Mouse (Mus musculus): Measurements from ENCODE around the gene Dip2c. TPM values are rescaled to one million over a fixed set of nuclear protein-coding genes. Genes with fewer than 3 reads are reported as not detected.

The Dip2c gene
- total and polyA plus RNA-seq, 3 experiments = not detected

- Histone ChIP-seq H3K9ac (ENCODE audit: control insufficient read depth, low read depth, low read length, poor library complexity, severe bottlenecking) (no peak overlapping the region), H3K9me3 (replicated peaks; ENCODE audit: insufficient read depth, low read length) (no peaks in the 10 kb centered on the region), H3K27me3 (ENCODE audit: control insufficient read depth in 1 of 2, insufficient read depth in 2 of 2, low read length in 2 of 2) (no peaks in the 10 kb centered on the region; a peak in 2 of 4 replicates), H3K4me1 (ENCODE audit: control insufficient read depth in 1 of 2, insufficient read depth in 2 of 2, low read length in 2 of 2) (no peaks in the 10 kb centered on the region), H3K79me2 (ENCODE audit: control insufficient read depth, insufficient read depth, low read length, poor library complexity) (no peaks in the 10 kb centered on the region), H3K27ac (ENCODE audit: control insufficient read depth, low read depth, low read length) (no peak overlapping the region), H3K4me3 (ENCODE audit: control insufficient read depth in 1 of 2, insufficient read depth in 1 of 2, low read depth in 2 of 2, low read length in 2 of 2) (no peak overlapping the region), H3K36me3 (ENCODE audit: control insufficient read depth in 1 of 2, insufficient read depth in 2 of 2, low read length in 2 of 2) (no peaks in the 10 kb centered on the region; a peak in 1 of 4 replicates)
- DNase-seq (ENCODE audit: low read depth, low spot score) = peak; percentile 31
- no peak for TF ChIP-seq ZNF384 (IDR thresholded peaks at IDR 0.05; ENCODE audit: low read depth, low read length)
- no peak for TF ChIP-seq KAT2A (conservative IDR thresholded peaks at IDR 0.05; ENCODE audit: low read depth, low read length)
- TF ChIP-seq ETS1 (IDR thresholded peaks at IDR 0.05; ENCODE audit: low read depth, low read length) = no peak
- TF ChIP-seq CTCF (IDR thresholded peaks at IDR 0.05 in 2 of 3, conservative IDR thresholded peaks at IDR 0.05 in 1 of 3; ENCODE audit: control insufficient read depth in 1 of 3, insufficient read depth in 1 of 3, low read depth in 2 of 3, low read length in 3 of 3, poor library complexity in 1 of 3, severe bottlenecking in 1 of 3) = no peak
- no peak for TF ChIP-seq UBTF (IDR thresholded peaks at IDR 0.05; ENCODE audit: borderline replicate concordance, insufficient read depth, low read depth, low read length)
- no peak for TF ChIP-seq ZMIZ1 (IDR thresholded peaks at IDR 0.05; ENCODE audit: low read depth, low read length)
- no peak for TF ChIP-seq TBP (IDR thresholded peaks at IDR 0.05; ENCODE audit: low read depth, low read length)
These were observed 361.6 kb downstream of the Dip2c start for GRCm38 (mm10) chr13:9637949-9638348.

- no peak overlapping the region for H3K4me3 ChIP-seq (ENCODE audit: control insufficient read depth in 1 of 2, insufficient read depth in 1 of 2, low read depth in 2 of 2, low read length in 2 of 2)
- no peak overlapping the region for H3K27ac ChIP-seq (ENCODE audit: control insufficient read depth, low read depth, low read length)
- TF ChIP-seq SMC3 (IDR thresholded peaks at IDR 0.05; ENCODE audit: low read depth, low read length) = no peak
- no peak for TF ChIP-seq SIN3A (IDR thresholded peaks at IDR 0.05; ENCODE audit: low read length)
- no peak for TF ChIP-seq POLR2A (IDR thresholded peaks at IDR 0.05; ENCODE audit: control insufficient read depth in 1 of 2, insufficient read depth in 1 of 2, low read depth in 1 of 2, low read length in 2 of 2, poor library complexity in 1 of 2)
- no peak for TF ChIP-seq CHD1 (IDR thresholded peaks at IDR 0.05; ENCODE audit: low read depth, low read length)
- no peak for TF ChIP-seq POLR2AphosphoS5 (IDR thresholded peaks at IDR 0.05; ENCODE audit: borderline replicate concordance, low read depth, low read length)
- H3K79me2 ChIP-seq (ENCODE audit: control insufficient read depth, insufficient read depth, low read length, poor library complexity) = no peaks in the 10 kb centered on the region
- no peak for DNase-seq (ENCODE audit: low read depth, low spot score)
- no peaks in the 10 kb centered on the region for H3K36me3 ChIP-seq (ENCODE audit: control insufficient read depth in 1 of 2, insufficient read depth in 2 of 2, low read length in 2 of 2)
- no peaks in the 10 kb centered on the region for H3K9me3 ChIP-seq (replicated peaks; ENCODE audit: insufficient read depth, low read length)
- no peaks in the 10 kb centered on the region; a peak in 1 of 4 replicates for H3K27me3 ChIP-seq (ENCODE audit: control insufficient read depth in 1 of 2, insufficient read depth in 2 of 2, low read length in 2 of 2)
- no peak overlapping the region for H3K9ac ChIP-seq (ENCODE audit: control insufficient read depth, low read depth, low read length, poor library complexity, severe bottlenecking)
- no peaks in the 10 kb centered on the region for H3K4me1 ChIP-seq (ENCODE audit: control insufficient read depth in 1 of 2, insufficient read depth in 2 of 2, low read length in 2 of 2)
These were observed 372.4 kb downstream of the Dip2c start for GRCm38 (mm10) chr13:9648716-9649115.

- Histone ChIP-seq H3K36me3 (ENCODE audit: control insufficient read depth in 1 of 2, insufficient read depth in 2 of 2, low read length in 2 of 2) (no peaks in the 10 kb centered on the region), H3K4me3 (ENCODE audit: control insufficient read depth in 1 of 2, insufficient read depth in 1 of 2, low read depth in 2 of 2, low read length in 2 of 2) (no peak overlapping the region), H3K4me1 (ENCODE audit: control insufficient read depth in 1 of 2, insufficient read depth in 2 of 2, low read length in 2 of 2) (no peaks in the 10 kb centered on the region), H3K27me3 (ENCODE audit: control insufficient read depth in 1 of 2, insufficient read depth in 2 of 2, low read length in 2 of 2) (no peaks in the 10 kb centered on the region; a peak in 1 of 4 replicates), H3K27ac (ENCODE audit: control insufficient read depth, low read depth, low read length) (no peak overlapping the region), H3K9me3 (replicated peaks; ENCODE audit: insufficient read depth, low read length) (no peaks in the 10 kb centered on the region), H3K9ac (ENCODE audit: control insufficient read depth, low read depth, low read length, poor library complexity, severe bottlenecking) (no peak overlapping the region), H3K79me2 (ENCODE audit: control insufficient read depth, insufficient read depth, low read length, poor library complexity) (no peaks in the 10 kb centered on the region)
- no peak for DNase-seq (ENCODE audit: low read depth, low spot score)
- TF ChIP-seq ZMIZ1 (IDR thresholded peaks at IDR 0.05; ENCODE audit: low read depth, low read length) (no peak), TBP (IDR thresholded peaks at IDR 0.05; ENCODE audit: low read depth, low read length) (no peak), MAFK (IDR thresholded peaks at IDR 0.05; ENCODE audit: borderline replicate concordance, low read depth, low read length) (no peak), CTCF (IDR thresholded peaks at IDR 0.05 in 2 of 3, conservative IDR thresholded peaks at IDR 0.05 in 1 of 3; ENCODE audit: control insufficient read depth in 1 of 3, insufficient read depth in 1 of 3, low read depth in 2 of 3, low read length in 3 of 3, poor library complexity in 1 of 3, severe bottlenecking in 1 of 3) (no peak), TCF12 (IDR thresholded peaks at IDR 0.05; ENCODE audit: low read depth, low read length) (no peak), MAX (IDR thresholded peaks at IDR 0.05; ENCODE audit: low read length) (no peak), HCFC1 (IDR thresholded peaks at IDR 0.05; ENCODE audit: low read depth, low read length) (no peak), ELF1 (IDR thresholded peaks at IDR 0.05; ENCODE audit: low read depth, low read length) (no peak), EP300 (IDR thresholded peaks at IDR 0.05; ENCODE audit: low read depth in 1 of 2, low read length in 2 of 2) (no peak), USF2 (IDR thresholded peaks at IDR 0.05; ENCODE audit: borderline replicate concordance in 1 of 2, insufficient read depth in 1 of 2, low read depth in 1 of 2, low read length in 2 of 2) (no peak), RAD21 (IDR thresholded peaks at IDR 0.05; ENCODE audit: low read depth, low read length) (no peak), GATA1 (IDR thresholded peaks at IDR 0.05; ENCODE audit: low read depth, low read length) (no peak), ZKSCAN1 (IDR thresholded peaks at IDR 0.05; ENCODE audit: low read depth, low read length) (no peak), ETS1 (IDR thresholded peaks at IDR 0.05; ENCODE audit: low read depth, low read length) (no peak), CHD2 (IDR thresholded peaks at IDR 0.05; ENCODE audit: low read length) (no peak), NRF1 (IDR thresholded peaks at IDR 0.05; ENCODE audit: insufficient read depth, low read depth, low read length, poor library complexity, severe bottlenecking) (no peak), USF1 (IDR thresholded peaks at IDR 0.05; ENCODE audit: low read depth, low read length) (no peak), RCOR1 (IDR thresholded peaks at IDR 0.05; ENCODE audit: low read depth, low read length) (no peak)
These were observed 373.6 kb downstream of the Dip2c start for GRCm38 (mm10) chr13:9649894-9650293.
